Mouse (Mus musculus) ES-E14 (cell line): ENCODE results near the gene Ptms.

Experiments used
- CHD2 ChIP-seq: IDR thresholded peaks from 2 replicates; pipeline ENCODE4 v1.6.1; 2014; ENCODE audit warnings: mild to moderate bottlenecking, low read depth, low read length, inconsistent platforms
- HCFC1 ChIP-seq: IDR thresholded peaks from 2 replicates; pipeline ENCODE4 v1.6.1; 2012; ENCODE audit warnings: low read length, inconsistent platforms, borderline replicate concordance; ENCODE audit not compliant: insufficient read depth
- MAFK ChIP-seq: IDR thresholded peaks from 2 replicates; pipeline ENCODE4 v1.6.1; 2014; ENCODE audit warnings: mild to moderate bottlenecking, low read depth, low read length, inconsistent platforms; ENCODE audit not compliant: insufficient read depth
- ZC3H11A ChIP-seq: IDR thresholded peaks from 2 replicates; pipeline ENCODE4 v1.6.1; 2012; ENCODE audit warnings: low read depth, mild to moderate bottlenecking, inconsistent platforms, low read length, borderline replicate concordance
- ZNF384 ChIP-seq: IDR thresholded peaks from 2 replicates; pipeline ENCODE4 v1.6.1; 2012; ENCODE audit warnings: low read depth, low read length, inconsistent platforms

- TF ChIP-seq CHD2 (no peak), HCFC1 (0 out of 2 replicates have a peak, but pooled peaks have one; percentile 20), ZNF384 (no peak), MAFK (no peak), ZC3H11A (no peak)
Measured at GRCm38 (mm10) chr6:124910032-124910431, 9.9 kb downstream of the Ptms start.
